ENCODE assay signal across 17 mouse cellular contexts in genomic region chr7:143186378-143186777, GRCm38 (mm10).
A peak's percentile ranks its signal among the peaks of the same experiment; 100 is the strongest.
DNase-seq lines count a peak whose midpoint lies in the region; ATAC-seq and TF ChIP-seq lines count a peak whose summit lies in the region.
"Had no signal": no experiment of that assay in that cellular context is flagged by ENCODE, and none has a peak within 500 bp of the region (broad histone marks: within the 10 kb centered on the region; RNA-seq: fewer than 3 reads in every experiment).

No protein-coding gene starts in this region.

- H3K4me1 ChIP-seq in heart, embryonic 12.5 days (replicated peaks): peaks cover 1% of the 10 kb centered on the region
- peaks cover 13% of the 10 kb centered on the region; the same call in 1 of the 2 replicates for H3K4me1 ChIP-seq in lung, embryonic 16.5 days (replicated peaks; ENCODE audit: control insufficient read depth, insufficient read depth, low read length)
- no peaks in the 10 kb centered on the region for H3K4me1 ChIP-seq in lung, postnatal 0 days (ENCODE audit: insufficient read depth, low read depth, low read length)
- 0 out of 2 replicates have a peak, but pooled peaks cover 4% of the 10 kb centered on the region for H3K4me1 ChIP-seq in stomach, embryonic 14.5 days (ENCODE audit: control insufficient read depth, insufficient read depth, low read length)
- H3K4me1 ChIP-seq: embryonic facial prominence, embryonic 13.5 days had no signal

- no peak overlapping the region for H3K9ac ChIP-seq in heart, embryonic 12.5 days
- 0 out of 2 replicates have a peak overlapping the region, but pooled peaks have one; percentile 23 for H3K9ac ChIP-seq in lung, embryonic 16.5 days (ENCODE audit: low read length)
- no peak overlapping the region for H3K9ac ChIP-seq in lung, postnatal 0 days (replicated peaks; ENCODE audit: low read depth)
- H3K9ac ChIP-seq in stomach, embryonic 14.5 days (replicated peaks; ENCODE audit: low read depth, low read length): no peak overlapping the region
- H3K9ac ChIP-seq: embryonic facial prominence, embryonic 13.5 days; forebrain, embryonic 12.5 days; liver, embryonic 14.5 days; midbrain, embryonic 13.5 days had no signal

- H3K27me3 ChIP-seq in heart, embryonic 12.5 days (replicated peaks): 0 out of 2 replicates have a peak, but pooled peaks cover 3% of the 10 kb centered on the region
- no peaks in the 10 kb centered on the region for H3K27me3 ChIP-seq in lung, embryonic 16.5 days (ENCODE audit: control insufficient read depth, insufficient read depth, low read depth, low read length)
- no peaks in the 10 kb centered on the region for H3K27me3 ChIP-seq in lung, postnatal 0 days (replicated peaks; ENCODE audit: insufficient read depth, low read length)
- no peaks in the 10 kb centered on the region for H3K27me3 ChIP-seq in stomach, embryonic 14.5 days (ENCODE audit: control insufficient read depth, insufficient read depth, low read length)
- H3K27me3 ChIP-seq: embryonic facial prominence, embryonic 13.5 days; midbrain, embryonic 13.5 days had no signal

- no peak overlapping the region for H3K4me3 ChIP-seq in heart, embryonic 12.5 days
- no peak overlapping the region for H3K4me3 ChIP-seq in lung, embryonic 16.5 days (ENCODE audit: low read length)
- no peak overlapping the region for H3K4me3 ChIP-seq in lung, postnatal 0 days (ENCODE audit: low read depth, low read length)
- no peak overlapping the region for H3K4me3 ChIP-seq in stomach, embryonic 14.5 days (ENCODE audit: low read depth, low read length)
- H3K4me3 ChIP-seq: embryonic facial prominence, embryonic 13.5 days; forebrain, embryonic 12.5 days; midbrain, embryonic 13.5 days had no signal

- TF ChIP-seq CTCF in lung, postnatal 0 days (IDR thresholded peaks at IDR 0.05): no peak
- TF ChIP-seq CTCF in brain, embryonic 14.5 days (IDR thresholded peaks at IDR 0.05; ENCODE audit: borderline replicate concordance, extremely low read depth, insufficient read depth, insufficient read length): no peak

- H3K9me3 ChIP-seq in heart, embryonic 12.5 days (replicated peaks): no peaks in the 10 kb centered on the region
- H3K9me3 ChIP-seq in lung, embryonic 16.5 days (ENCODE audit: control insufficient read depth, low read length): no peaks in the 10 kb centered on the region
- H3K9me3 ChIP-seq in lung, postnatal 0 days (ENCODE audit: low read length): no peaks in the 10 kb centered on the region
- no peaks in the 10 kb centered on the region for H3K9me3 ChIP-seq in stomach, embryonic 14.5 days (ENCODE audit: control insufficient read depth, low read depth, low read length)
- H3K9me3 ChIP-seq: embryonic facial prominence, embryonic 13.5 days; forebrain, embryonic 12.5 days; midbrain, embryonic 13.5 days had no signal

- ATAC-seq in heart, embryonic 12.5 days (ENCODE audit: insufficient number of reproducible peaks, low FRiP score): 0 out of 2 replicates have a peak, but pooled peaks have one; percentile 27
- peak; percentile 49; the same call in 1 of the 2 replicates for ATAC-seq in lung, embryonic 16.5 days (ENCODE audit: low read depth)
- no peak for ATAC-seq in lung, postnatal 0 days
- peak; percentile 24; the same call in 1 of the 2 replicates for ATAC-seq in stomach, embryonic 14.5 days (ENCODE audit: insufficient number of reproducible peaks, insufficient read depth, low FRiP score, low read depth)
- no peak for ATAC-seq in frontal cortex, adult (ENCODE audit: low TSS enrichment)
- ATAC-seq: midbrain, embryonic 13.5 days had no signal

- H3K36me3 ChIP-seq in heart, embryonic 12.5 days: 0 out of 2 replicates have a peak, but pooled peaks cover 15% of the 10 kb centered on the region
- no peaks in the 10 kb centered on the region for H3K36me3 ChIP-seq in lung, embryonic 16.5 days (ENCODE audit: control insufficient read depth, insufficient read depth, low read length)
- H3K36me3 ChIP-seq in lung, postnatal 0 days (ENCODE audit: insufficient read depth, low read length): no peaks in the 10 kb centered on the region
- no peaks in the 10 kb centered on the region for H3K36me3 ChIP-seq in stomach, embryonic 14.5 days (ENCODE audit: control insufficient read depth, insufficient read depth, low read length)
- H3K36me3 ChIP-seq: embryonic facial prominence, embryonic 13.5 days; forebrain, embryonic 12.5 days; midbrain, embryonic 13.5 days had no signal

- 90% methylated on average over 10 of the region's 10 CpGs for WGBS in heart, embryonic 12.5 days
- 64% methylated on average over 10 of the region's 10 CpGs for WGBS in lung, embryonic 16.5 days
- 57% methylated on average over 7 of the region's 10 CpGs for WGBS in lung, postnatal 0 days
- WGBS in stomach, embryonic 14.5 days: 85% methylated on average over 10 of the region's 10 CpGs

- no peak overlapping the region for H3K4me2 ChIP-seq in heart, embryonic 12.5 days
- no peak overlapping the region for H3K4me2 ChIP-seq in lung, embryonic 16.5 days (ENCODE audit: low read depth, low read length)
- H3K4me2 ChIP-seq in lung, postnatal 0 days (replicated peaks; ENCODE audit: low read depth, low read length): no peak overlapping the region
- H3K4me2 ChIP-seq in stomach, embryonic 14.5 days (replicated peaks; ENCODE audit: low read depth, low read length): no peak overlapping the region
- H3K4me2 ChIP-seq: embryonic facial prominence, embryonic 13.5 days; forebrain, embryonic 12.5 days; midbrain, embryonic 13.5 days had no signal

- TF ChIP-seq POLR2A in brain, embryonic 14.5 days (IDR thresholded peaks at IDR 0.05; ENCODE audit: borderline replicate concordance, extremely low read depth, insufficient read depth, insufficient read length, poor library complexity, severe bottlenecking): no peak

- TF ChIP-seq EP300 in lung, postnatal 0 days (IDR thresholded peaks at IDR 0.05): no peak

- H3K27ac ChIP-seq in heart, embryonic 12.5 days (ENCODE audit: poor library complexity, severe bottlenecking): no peak overlapping the region
- peak overlapping the region; percentile 66 for H3K27ac ChIP-seq in lung, embryonic 16.5 days (ENCODE audit: low read length)
- no peak overlapping the region for H3K27ac ChIP-seq in lung, postnatal 0 days (ENCODE audit: low read length)
- no peak overlapping the region for H3K27ac ChIP-seq in stomach, embryonic 14.5 days (ENCODE audit: low read length)
- H3K27ac ChIP-seq: embryonic facial prominence, embryonic 13.5 days; forebrain, embryonic 12.5 days; liver, embryonic 14.5 days; macrophage; midbrain, embryonic 13.5 days had no signal

- DNase-seq in heart, adult 8-10 months (ENCODE audit: low spot score): no peak
- no peak for DNase-seq in lung, postnatal 0 days (ENCODE audit: low spot score)
- peak; percentile 29 for DNase-seq in brain, embryonic 14.5 days (ENCODE audit: low read depth)
- DNase-seq: cerebellum, adult 18-20 months; heart, postnatal 4 days; layer of hippocampus, postnatal 36 days; right cerebral cortex, postnatal 4 days; thymus, postnatal 36 days had no signal

Comparison
In these comparisons a context has a peak if more than half of its experiments do, and no peak if none do; other contexts are left out.
1. ATAC-seq: peak in heart, embryonic 12.5 days (single experiment), lung, embryonic 16.5 days (single experiment) and stomach, embryonic 14.5 days (single experiment); none in lung, postnatal 0 days (single experiment) and frontal cortex, adult (single experiment).